ENCODE assay signal across 24 mouse cellular contexts in genomic region chr16:76097808-76098207, GRCm38 (mm10).
"Had no signal": no experiment of that assay in that cellular context is flagged by ENCODE, and none has a peak within 500 bp of the region (broad histone marks: within the 10 kb centered on the region; RNA-seq: fewer than 3 reads in every experiment).

No protein-coding gene starts in this region.

- H3K27ac ChIP-seq: heart, adult 2 months; heart, embryonic 13.5 days; heart, embryonic 15.5 days; hindbrain, embryonic 13.5 days; kidney, embryonic 15.5 days; kidney, postnatal 0 days; limb, embryonic 13.5 days; limb, embryonic 15.5 days; liver, embryonic 13.5 days had no signal

- H3K9ac ChIP-seq: heart, embryonic 13.5 days; heart, embryonic 15.5 days; hindbrain, embryonic 13.5 days; kidney, embryonic 15.5 days; limb, embryonic 13.5 days; limb, embryonic 15.5 days; liver, embryonic 13.5 days had no signal

- H3K27me3 ChIP-seq: heart, embryonic 13.5 days; heart, embryonic 15.5 days; hindbrain, embryonic 13.5 days; kidney, embryonic 15.5 days; limb, embryonic 13.5 days; limb, embryonic 15.5 days; liver, embryonic 13.5 days had no signal

- ATAC-seq: hindbrain, embryonic 16.5 days; intestine, embryonic 16.5 days had no signal

- H3K9me3 ChIP-seq: heart, embryonic 13.5 days; heart, embryonic 15.5 days; hindbrain, embryonic 13.5 days; kidney, embryonic 15.5 days; limb, embryonic 13.5 days; limb, embryonic 15.5 days; liver, embryonic 13.5 days had no signal

- H3K4me3 ChIP-seq: heart, adult 2 months; heart, embryonic 13.5 days; heart, embryonic 15.5 days; hindbrain, embryonic 13.5 days; kidney, embryonic 15.5 days; limb, embryonic 13.5 days; limb, embryonic 15.5 days; liver, embryonic 13.5 days had no signal

- H3K4me2 ChIP-seq: heart, embryonic 11.5 days; heart, embryonic 13.5 days; heart, embryonic 15.5 days; hindbrain, embryonic 13.5 days; kidney, embryonic 15.5 days; limb, embryonic 13.5 days; limb, embryonic 15.5 days; liver, embryonic 13.5 days had no signal

- DNase-seq: gastrocnemius, postnatal 14 days; gastrocnemius, postnatal 36 days; heart, adult 11 months; heart, adult 2 months; heart, postnatal 14 days; heart, postnatal 36 days; kidney, adult 11 months; kidney, adult 2 months; kidney, adult 9 months; kidney, postnatal 14 days; kidney, postnatal 36 days; layer of hippocampus, adult 9-11 months; layer of hippocampus, postnatal 36 days; liver, embryonic 13.5 days had no signal

- H3K36me3 ChIP-seq: heart, embryonic 13.5 days; heart, embryonic 15.5 days; hindbrain, embryonic 13.5 days; kidney, embryonic 15.5 days; limb, embryonic 13.5 days; limb, embryonic 15.5 days; liver, embryonic 13.5 days had no signal

- H3K4me1 ChIP-seq: heart, embryonic 15.5 days; hindbrain, embryonic 13.5 days; kidney, embryonic 15.5 days; limb, embryonic 13.5 days; limb, embryonic 15.5 days; liver, embryonic 13.5 days had no signal
